Mouse (Mus musculus) CH12.LX (cell line): Measurements from ENCODE around the gene 4931406P16Rik.

ENCODE experiments used
- CTCF ChIP-seq, 2 experiments: IDR thresholded peaks in 1 of 2; conservative IDR thresholded peaks in 1 of 2; 2 replicates each; pipeline ENCODE4 v1.5.1; 2011 to 2012; ENCODE audit warnings: low read depth in 2 of 2, low read length in 2 of 2, improper control_type of control experiment in 1 of 2, inconsistent platforms in 1 of 2, mild to moderate bottlenecking in 1 of 2, moderate library complexity in 1 of 2
- E2F4 ChIP-seq: IDR thresholded peaks from 2 replicates; pipeline ENCODE4 v1.6.1; 2011; ENCODE audit warnings: low read depth, low read length, improper control_type of control experiment; ENCODE audit not compliant: insufficient replicate concordance
- EP300 ChIP-seq: IDR thresholded peaks from 2 replicates; pipeline ENCODE4 v1.6.1; 2011; ENCODE audit warnings: low read length, improper control_type of control experiment
- HCFC1 ChIP-seq: IDR thresholded peaks from 2 replicates; pipeline ENCODE4 v1.6.1; 2012; ENCODE audit warnings: low read depth, mild to moderate bottlenecking, inconsistent platforms, low read length, improper control_type of control experiment
- IRF4 ChIP-seq: IDR thresholded peaks from 2 replicates; pipeline ENCODE4 v1.6.1; 2014; ENCODE audit warnings: low read depth, mild to moderate bottlenecking, inconsistent platforms, low read length, improper control_type of control experiment
- MAZ ChIP-seq: IDR thresholded peaks from 2 replicates; pipeline ENCODE4 v1.6.1; 2012; ENCODE audit warnings: low read depth, mild to moderate bottlenecking, inconsistent platforms, low read length, improper control_type of control experiment, moderate library complexity
- TCF12 ChIP-seq: IDR thresholded peaks from 2 replicates; pipeline ENCODE4 v1.6.1; 2014; ENCODE audit warnings: low read depth, mild to moderate bottlenecking, inconsistent platforms, low read length, improper control_type of control experiment

- TF ChIP-seq IRF4 (no peak), MAZ (no peak), CTCF (conservative IDR thresholded peaks at IDR 0.05 in 1 of 2, IDR thresholded peaks at IDR 0.05 in 1 of 2; ENCODE audit: low read depth in 2 of 2, low read length in 2 of 2) (no peak), HCFC1 (no peak), E2F4 (no peak), EP300 (no peak), TCF12 (no peak)
These were observed 62.6 kb downstream of the 4931406P16Rik start, which contains the start of gene Gm6096 for GRCm38 (mm10) chr7:34250738-34251137.
